Mouse (Mus musculus): ENCODE data around the gene Itgb3bp. TPM values are rescaled to one million over a fixed set of nuclear protein-coding genes. Genes with fewer than 3 reads are reported as not detected.

Gene Itgb3bp
- polyA plus RNA-seq, 1 experiment from 2014 or later = 12.4 TPM

DNA sequence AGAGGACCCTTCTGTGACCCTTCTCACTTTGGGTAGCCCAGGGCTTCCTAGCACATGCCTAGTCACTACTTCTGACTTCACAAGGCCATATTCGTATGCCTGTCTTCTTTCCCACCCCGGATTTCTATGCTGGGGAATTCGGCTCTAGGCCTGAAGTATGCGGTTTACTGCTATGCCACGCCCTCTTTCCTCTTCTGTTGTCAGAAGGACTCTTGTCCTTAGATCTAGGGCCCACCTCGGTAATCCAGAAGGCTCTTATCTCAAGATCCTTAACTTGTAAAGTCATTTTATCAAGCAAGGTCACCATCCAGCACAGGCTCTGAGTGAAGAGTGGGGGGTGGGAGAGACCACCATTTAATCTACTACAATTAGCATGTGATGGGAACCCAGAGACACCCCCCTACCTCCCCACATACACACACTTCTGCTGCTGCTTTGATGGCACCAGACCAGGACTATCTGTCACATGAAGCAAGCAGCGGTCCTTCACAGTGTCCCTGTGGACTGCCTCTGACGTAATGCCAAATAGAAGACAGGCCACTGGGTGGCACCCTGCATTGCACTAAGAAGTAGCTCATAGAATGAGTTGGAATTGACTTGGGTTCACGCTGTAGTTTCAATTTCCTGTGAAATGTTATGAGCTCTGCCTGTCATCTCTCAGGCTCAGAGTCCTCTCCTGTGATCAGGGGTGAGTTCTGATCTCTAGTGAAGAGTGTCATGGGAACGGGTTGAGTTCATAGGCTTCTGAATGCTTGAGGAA lies 12.2 kb upstream of the Itgb3bp start:
- Histone ChIP-seq H3K27me3 (ENCODE audit: control insufficient read depth, insufficient read depth, low read length) (no peaks in the 10 kb centered on the region), H3K4me2 (replicated peaks) (no peak overlapping the region), H3K9ac (no peak overlapping the region), H3K27ac (no peak overlapping the region), H3K36me3 (replicated peaks; ENCODE audit: control insufficient read depth, insufficient read depth) (no peaks in the 10 kb centered on the region), H3K9me3 (ENCODE audit: control insufficient read depth, low read length) (no peaks in the 10 kb centered on the region), H3K4me1 (replicated peaks; ENCODE audit: control insufficient read depth, insufficient read depth, low read length) (no peaks in the 10 kb centered on the region), H3K4me3 (replicated peaks; ENCODE audit: low read length) (no peak overlapping the region)
- 84% methylated on average over 10 of the region's 10 CpGs for WGBS
- peak; percentile 50 for DNase-seq (ENCODE audit: low spot score)
- no peak for ATAC-seq (ENCODE audit: low FRiP score)

DNA sequence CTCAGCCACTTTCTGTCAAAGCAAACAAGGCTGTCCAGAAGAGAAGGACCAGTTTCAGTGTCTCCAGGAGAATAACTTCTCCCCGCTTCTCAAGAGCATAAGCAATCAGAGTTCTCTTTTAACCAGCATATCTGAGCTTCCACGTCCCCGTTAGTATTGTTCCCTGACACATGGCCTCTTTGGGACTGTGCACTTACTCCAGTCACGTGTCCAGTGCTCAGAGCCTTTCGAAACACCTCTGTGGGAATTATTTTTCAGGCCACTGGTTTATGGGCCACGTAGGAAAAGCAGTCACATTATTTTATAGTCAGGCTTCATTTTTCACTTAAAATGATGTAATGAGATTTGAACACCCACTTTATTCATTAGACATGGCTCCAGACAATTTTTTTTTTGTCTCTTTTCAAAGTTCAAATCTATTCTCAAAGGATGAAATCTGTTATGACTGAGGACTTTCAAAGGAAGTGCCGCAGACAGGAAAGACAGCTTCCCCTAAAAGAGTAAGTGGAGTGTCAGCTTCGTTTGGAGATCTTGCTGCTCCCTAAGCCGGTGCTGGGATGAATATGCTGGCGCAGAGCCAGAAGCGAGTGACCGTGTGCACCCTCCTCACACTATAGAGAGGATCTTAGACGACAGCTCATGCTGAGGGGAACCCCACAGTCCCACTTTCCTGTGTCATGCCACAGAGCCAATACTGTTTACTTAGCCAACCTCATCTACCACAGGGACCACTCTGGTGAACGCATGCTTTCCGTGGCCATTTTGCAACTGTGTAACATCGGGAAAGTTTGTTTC lies 10.3 kb upstream of the Itgb3bp start:
- Histone ChIP-seq H3K27me3 (ENCODE audit: control insufficient read depth, insufficient read depth, low read length) (no peaks in the 10 kb centered on the region), H3K9me3 (ENCODE audit: control insufficient read depth, low read length) (no peaks in the 10 kb centered on the region), H3K4me2 (replicated peaks) (no peak overlapping the region), H3K9ac (no peak overlapping the region), H3K4me1 (replicated peaks; ENCODE audit: control insufficient read depth, insufficient read depth, low read length) (no peaks in the 10 kb centered on the region), H3K4me3 (replicated peaks; ENCODE audit: low read length) (no peak overlapping the region), H3K27ac (no peak overlapping the region), H3K36me3 (replicated peaks; ENCODE audit: control insufficient read depth, insufficient read depth) (no peaks in the 10 kb centered on the region)
- DNase-seq (ENCODE audit: low spot score) (peak; percentile 67), ATAC-seq (ENCODE audit: low FRiP score) (no peak)
- WGBS = 60% methylated on average over 16 of the region's 16 CpGs

DNA sequence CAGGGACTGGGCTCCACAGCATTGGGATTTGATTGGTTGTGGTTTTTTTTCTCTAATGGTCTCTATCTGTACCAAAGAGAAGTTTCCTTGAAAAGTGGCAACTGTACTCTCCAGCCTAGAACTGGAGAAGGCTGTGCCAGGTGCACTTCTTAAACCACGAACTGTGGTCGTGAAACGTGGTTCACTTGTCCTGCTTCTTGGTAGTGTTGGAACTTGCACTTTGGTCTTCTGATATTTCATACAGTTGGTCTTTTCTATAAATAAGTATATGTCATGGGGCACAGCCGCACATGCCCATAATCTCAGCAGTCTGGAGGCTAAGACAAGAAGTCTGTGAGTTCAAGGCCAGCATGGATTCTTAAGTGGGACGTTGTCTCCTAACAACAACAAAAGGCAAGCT lies 6.7 kb upstream of the Itgb3bp start:
- peaks cover 2% of the 10 kb centered on the region for H3K4me1 ChIP-seq (replicated peaks; ENCODE audit: control insufficient read depth, insufficient read depth, low read length)

DNA sequence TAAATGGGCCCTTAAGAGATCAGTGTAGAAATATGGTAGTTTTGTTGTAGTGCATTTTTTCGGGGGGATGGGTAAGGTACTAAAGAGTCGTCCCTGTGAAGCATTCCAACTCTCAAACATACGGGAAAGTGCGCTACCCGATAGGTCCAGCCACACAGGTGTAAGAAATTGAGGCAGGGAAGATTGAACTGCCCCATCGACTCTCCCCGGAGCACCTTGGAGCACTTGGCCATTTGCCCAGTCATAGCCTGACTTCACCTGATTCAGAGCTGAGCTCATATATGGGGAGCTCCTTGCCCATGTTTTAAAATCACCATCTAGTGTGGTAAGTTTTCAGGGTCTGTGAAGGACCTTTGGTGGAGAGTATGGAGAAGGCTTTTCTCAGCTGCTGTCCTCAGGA lies 5.2 kb upstream of the Itgb3bp start:
- Histone ChIP-seq H3K9ac (no peak overlapping the region), H3K4me1 (replicated peaks; ENCODE audit: control insufficient read depth, insufficient read depth, low read length) (peaks cover 15% of the 10 kb centered on the region), H3K4me2 (replicated peaks) (no peak overlapping the region), H3K9me3 (ENCODE audit: control insufficient read depth, low read length) (no peaks in the 10 kb centered on the region), H3K4me3 (replicated peaks; ENCODE audit: low read length) (no peak overlapping the region), H3K27ac (no peak overlapping the region), H3K36me3 (replicated peaks; ENCODE audit: control insufficient read depth, insufficient read depth) (no peaks in the 10 kb centered on the region), H3K27me3 (ENCODE audit: control insufficient read depth, insufficient read depth, low read length) (no peaks in the 10 kb centered on the region)
- 93% methylated on average over 7 of the region's 7 CpGs for WGBS
- no peak for DNase-seq (ENCODE audit: low spot score)
- ATAC-seq (ENCODE audit: low FRiP score) = no peak

More for the DNA sequence above, 6.7 kb upstream of the Itgb3bp start:
- Histone ChIP-seq H3K4me3 (replicated peaks; ENCODE audit: low read length) (no peak overlapping the region), H3K4me2 (replicated peaks) (no peak overlapping the region), H3K36me3 (replicated peaks; ENCODE audit: control insufficient read depth, insufficient read depth) (no peaks in the 10 kb centered on the region), H3K27ac (no peak overlapping the region), H3K9ac (no peak overlapping the region), H3K9me3 (ENCODE audit: control insufficient read depth, low read length) (no peaks in the 10 kb centered on the region), H3K27me3 (ENCODE audit: control insufficient read depth, insufficient read depth, low read length) (no peaks in the 10 kb centered on the region)
- WGBS = 89% methylated on average over 5 of the region's 5 CpGs
- ATAC-seq (ENCODE audit: low FRiP score) = no peak
- no peak for DNase-seq (ENCODE audit: low spot score)

DNA sequence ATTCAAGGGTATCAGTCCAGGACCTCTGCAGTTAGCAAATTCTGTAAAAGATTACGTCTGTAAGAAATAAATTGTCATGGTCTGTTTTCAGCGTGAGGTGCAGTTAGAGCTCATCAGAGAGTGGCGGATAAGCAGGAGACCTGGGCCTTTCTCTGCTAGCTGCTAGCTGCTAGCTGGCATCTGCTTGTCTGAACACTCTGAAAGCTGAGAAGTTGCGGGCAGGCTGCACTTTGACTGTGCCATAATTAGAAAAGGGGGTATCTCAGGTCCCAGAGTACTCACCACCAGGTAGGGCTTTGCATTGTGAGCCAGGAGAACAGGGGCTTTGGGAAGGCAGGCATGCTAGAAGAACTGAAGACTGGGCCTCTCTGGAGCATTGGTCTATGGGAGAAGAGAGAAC lies 2.2 kb upstream of the Itgb3bp start:
- no peak overlapping the region for H3K9ac ChIP-seq
- no peak for DNase-seq (ENCODE audit: low spot score)
- H3K27me3 ChIP-seq (ENCODE audit: control insufficient read depth, insufficient read depth, low read length) = no peaks in the 10 kb centered on the region
- no peaks in the 10 kb centered on the region for H3K36me3 ChIP-seq (replicated peaks; ENCODE audit: control insufficient read depth, insufficient read depth)
- H3K4me2 ChIP-seq (replicated peaks) = no peak overlapping the region
- H3K9me3 ChIP-seq (ENCODE audit: control insufficient read depth, low read length) = no peaks in the 10 kb centered on the region
- peaks cover 15% of the 10 kb centered on the region for H3K4me1 ChIP-seq (replicated peaks; ENCODE audit: control insufficient read depth, insufficient read depth, low read length)
- ATAC-seq (ENCODE audit: low FRiP score) = no peak
- 91% methylated on average over 4 of the region's 4 CpGs for WGBS
- H3K27ac ChIP-seq = no peak overlapping the region
- no peak overlapping the region for H3K4me3 ChIP-seq (replicated peaks; ENCODE audit: low read length)

DNA sequence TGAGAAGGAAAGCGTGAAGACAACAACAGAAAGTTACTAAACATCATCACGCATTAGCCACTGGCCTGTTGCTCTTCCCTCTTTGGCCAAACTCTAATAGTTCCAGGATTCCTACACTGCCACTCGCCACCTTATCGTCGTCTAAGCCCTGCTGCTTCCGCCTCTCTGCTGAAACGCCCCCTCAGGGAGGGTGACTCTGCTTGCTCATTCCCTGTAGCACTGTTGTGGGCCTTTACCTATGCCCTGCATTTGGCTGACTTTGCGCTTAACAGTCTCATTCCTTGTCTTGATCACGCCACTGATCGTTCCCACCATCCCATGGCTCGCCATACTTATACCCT lies 1.6 kb upstream of the Itgb3bp start:
- H3K4me2 ChIP-seq (replicated peaks) = peak overlapping the region; percentile 93
- H3K9me3 ChIP-seq (ENCODE audit: control insufficient read depth, low read length) = no peaks in the 10 kb centered on the region
- H3K4me3 ChIP-seq (replicated peaks; ENCODE audit: low read length) = no peak overlapping the region
- no peak overlapping the region for H3K9ac ChIP-seq
- H3K4me1 ChIP-seq (replicated peaks; ENCODE audit: control insufficient read depth, insufficient read depth, low read length) = peaks cover 15% of the 10 kb centered on the region
- no peak for DNase-seq (ENCODE audit: low spot score)
- ATAC-seq (ENCODE audit: low FRiP score) = no peak
- H3K36me3 ChIP-seq (replicated peaks; ENCODE audit: control insufficient read depth, insufficient read depth) = no peaks in the 10 kb centered on the region
- H3K27ac ChIP-seq = no peak overlapping the region
- H3K27me3 ChIP-seq (ENCODE audit: control insufficient read depth, insufficient read depth, low read length) = no peaks in the 10 kb centered on the region
- WGBS = 73% methylated on average over 11 of the region's 11 CpGs

DNA sequence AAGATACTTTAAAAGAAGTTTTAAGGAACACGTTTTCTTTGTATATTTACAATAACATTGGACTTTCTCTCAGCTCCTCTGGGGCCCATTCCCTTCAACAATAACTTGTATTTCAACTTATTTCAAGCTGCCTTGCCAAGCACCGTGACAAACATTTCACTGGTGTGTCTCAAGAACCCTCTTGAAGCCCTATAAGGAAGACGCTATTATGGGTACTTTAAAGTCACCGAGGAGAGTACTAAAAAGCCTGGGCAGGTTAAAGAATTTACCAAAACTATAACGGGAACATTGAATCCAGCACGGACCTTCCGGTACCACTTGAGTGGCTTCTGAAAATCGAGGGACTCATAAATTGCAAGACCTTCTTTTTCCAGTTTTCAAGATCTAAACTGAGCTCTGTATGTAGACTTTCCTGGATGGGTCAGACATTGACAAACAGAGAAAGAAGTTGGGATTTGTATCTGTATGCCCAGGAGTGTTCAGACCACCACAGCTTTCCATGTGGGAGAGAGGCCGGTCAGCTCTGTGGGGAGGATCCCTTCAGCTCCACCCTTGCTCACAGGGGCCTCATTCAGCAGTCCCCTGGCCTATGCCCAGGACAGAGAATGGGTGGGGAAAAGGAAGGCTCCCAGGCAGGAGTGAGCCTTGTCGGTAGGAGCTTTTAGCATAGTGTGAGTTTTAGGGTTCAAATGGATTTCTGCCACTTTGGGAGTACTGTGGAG lies 1.1 kb upstream of the Itgb3bp start:
- DNase-seq (ENCODE audit: low spot score) (no peak), ATAC-seq (ENCODE audit: low FRiP score) (no peak)
- Histone ChIP-seq H3K9me3 (ENCODE audit: control insufficient read depth, low read length) (no peaks in the 10 kb centered on the region), H3K4me2 (replicated peaks) (peak overlapping the region; percentile 93), H3K36me3 (replicated peaks; ENCODE audit: control insufficient read depth, insufficient read depth) (no peaks in the 10 kb centered on the region), H3K27ac (no peak overlapping the region), H3K4me3 (replicated peaks; ENCODE audit: low read length) (peak overlapping the region; percentile 75), H3K4me1 (replicated peaks; ENCODE audit: control insufficient read depth, insufficient read depth, low read length) (peaks cover 15% of the 10 kb centered on the region), H3K9ac (peak overlapping the region; percentile 87; the same call in 1 of the 2 replicates), H3K27me3 (ENCODE audit: control insufficient read depth, insufficient read depth, low read length) (no peaks in the 10 kb centered on the region)
- 49% methylated on average over 10 of the region's 10 CpGs for WGBS

DNA sequence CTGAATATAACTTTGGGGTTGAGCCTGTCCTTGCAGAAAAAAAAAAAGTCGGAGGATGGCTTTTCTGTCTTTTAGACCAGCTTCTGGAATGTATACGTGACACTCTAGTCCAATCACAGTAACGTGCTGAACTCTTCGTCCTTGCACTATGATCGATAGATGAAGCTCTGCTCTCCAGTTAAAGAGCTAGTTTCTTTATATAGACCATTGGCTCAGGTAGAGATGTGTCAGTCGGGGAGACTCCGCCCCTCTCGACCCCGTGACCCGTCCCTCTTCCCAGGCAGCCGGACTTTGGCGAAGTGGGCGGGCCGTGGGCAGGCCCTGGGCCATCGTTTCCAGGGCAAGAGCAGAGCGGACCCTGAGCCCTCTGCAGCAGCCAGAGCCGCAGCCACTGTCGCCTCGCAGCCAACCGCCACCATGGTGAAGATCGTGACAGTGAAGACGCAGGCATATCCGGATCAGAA lies 432 bp downstream of the Itgb3bp start, which contains the start of gene Pgm1:
Gene Pgm1 (plus strand): TSS at position 266 of the 464 bp plus-strand sequence.
- ATAC-seq (ENCODE audit: low FRiP score) (peak; percentile 84), DNase-seq (ENCODE audit: low spot score) (peak; percentile 51)
- Histone ChIP-seq H3K27ac (peak within 1 kb of the TSS; percentile 94), H3K4me2 (replicated peaks) (peak within 1 kb of the TSS; percentile 93), H3K4me1 (replicated peaks; ENCODE audit: control insufficient read depth, insufficient read depth, low read length) (peaks cover 15% of the 10 kb centered on the region), H3K9me3 (ENCODE audit: control insufficient read depth, low read length) (no peaks in the 10 kb centered on the region), H3K4me3 (replicated peaks; ENCODE audit: low read length) (peak within 1 kb of the TSS; percentile 75), H3K27me3 (ENCODE audit: control insufficient read depth, insufficient read depth, low read length) (no peaks in the 10 kb centered on the region), H3K36me3 (replicated peaks; ENCODE audit: control insufficient read depth, insufficient read depth) (no peaks in the 10 kb centered on the region), H3K9ac (peak within 1 kb of the TSS; percentile 87)
- 4% methylated on average over 23 of the region's 23 CpGs for WGBS

DNA sequence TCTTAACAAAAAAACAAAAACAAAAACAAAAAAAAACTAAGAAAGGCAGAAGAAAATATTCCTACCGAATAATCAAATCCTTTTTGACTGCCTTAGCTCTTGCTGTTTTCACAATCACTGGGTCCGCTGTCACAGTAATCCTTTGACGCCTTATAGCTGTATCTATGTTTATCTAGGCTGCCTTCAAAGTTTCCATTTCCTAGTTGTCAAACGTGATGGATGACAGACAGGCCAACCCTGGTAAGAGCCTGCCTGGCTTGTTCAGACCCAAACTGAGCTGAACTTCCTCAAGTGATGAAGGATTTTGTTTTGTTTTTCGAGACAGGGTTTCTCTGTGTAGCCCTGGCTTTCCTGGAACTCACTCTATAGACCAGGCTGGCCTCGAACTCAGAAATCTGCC lies 1.1 kb downstream of the Itgb3bp start:
- peaks cover 15% of the 10 kb centered on the region for H3K4me1 ChIP-seq (replicated peaks; ENCODE audit: control insufficient read depth, insufficient read depth, low read length)
- 86% methylated on average over 6 of the region's 6 CpGs for WGBS
- no peak for DNase-seq (ENCODE audit: low spot score)
- H3K4me2 ChIP-seq (replicated peaks) = peak overlapping the region; percentile 93
- H3K9me3 ChIP-seq (ENCODE audit: control insufficient read depth, low read length) = no peaks in the 10 kb centered on the region
- no peaks in the 10 kb centered on the region for H3K27me3 ChIP-seq (ENCODE audit: control insufficient read depth, insufficient read depth, low read length)
- no peak overlapping the region for H3K9ac ChIP-seq
- no peak for ATAC-seq (ENCODE audit: low FRiP score)
- peak overlapping the region; percentile 75; the same call in 1 of the 2 replicates for H3K4me3 ChIP-seq (replicated peaks; ENCODE audit: low read length)
- H3K27ac ChIP-seq = no peak overlapping the region
- no peaks in the 10 kb centered on the region for H3K36me3 ChIP-seq (replicated peaks; ENCODE audit: control insufficient read depth, insufficient read depth)
